Mouse (Mus musculus) limb, embryonic 12.5 days (tissue): ENCODE results near the gene Myod1. TPM values are rescaled to one million over a fixed set of nuclear protein-coding genes. Genes with fewer than 3 reads are reported as not detected.

Source experiments
- ATAC-seq: fragments of 200-750 bp; cut with Nextera tagmentation; 2 replicates; pipeline ENCODE4 v1.8.0; 2017; ENCODE audit warnings: low read depth, moderate TSS enrichment; ENCODE audit not compliant: insufficient number of reproducible peaks, insufficient read depth, low FRiP score, low TSS enrichment
- H3K27ac ChIP-seq: fragments of 300-500 bp; sonication (generic); 2 replicates; pipeline ENCODE4 v1.5.1; 2016; ENCODE audit warnings: mild to moderate bottlenecking, moderate library complexity
- H3K27me3 ChIP-seq: fragments of 300-500 bp; sonication (generic); 2 replicates; pipeline ENCODE4 v1.6.1; 2016; ENCODE audit warnings: mild to moderate bottlenecking, moderate library complexity
- H3K36me3 ChIP-seq: fragments of 300-500 bp; sonication (generic); 2 replicates; pipeline ENCODE4 v1.6.1; 2016; ENCODE audit warnings: mild to moderate bottlenecking, moderate library complexity
- H3K4me1 ChIP-seq: fragments of 300-500 bp; sonication (generic); replicated peaks from 2 replicates; pipeline ENCODE4 v1.6.1; 2016
- H3K4me2 ChIP-seq: fragments of 300-500 bp; sonication (generic); 2 replicates; pipeline ENCODE4 v1.6.1; 2016; ENCODE audit warnings: mild to moderate bottlenecking, moderate library complexity
- H3K4me3 ChIP-seq: fragments of 300-500 bp; sonication (generic); replicated peaks from 2 replicates; pipeline ENCODE4 v1.5.1; 2016; ENCODE audit warnings: mild to moderate bottlenecking
- H3K9ac ChIP-seq: fragments of 300-500 bp; sonication (generic); replicated peaks from 2 replicates; pipeline ENCODE4 v1.6.1; 2016; ENCODE audit warnings: mild to moderate bottlenecking, moderate library complexity
- H3K9me3 ChIP-seq: fragments of 300-500 bp; sonication (generic); 2 replicates; pipeline ENCODE4 v1.6.1; 2016; ENCODE audit warnings: mild to moderate bottlenecking, moderate library complexity
- WGBS: fragments of 180-500 bp; shearing (Covaris S2); methylation state at CpG from one replicate; pipeline ENCODE4 v1.1.7; 2016; 5-methylcytosine and 5-hydroxymethylcytosine counted together
- polyA plus RNA-seq: library from polyadenylated mRNA; unstranded; fragments of >200 nt; fragmentation: Nextera tagmentation; extraction: Ambion mirVana; gene quantifications from 2 replicates; pipeline ENCODE4 v1.2.1, GENCODE M21; 2016

The Myod1 gene
- polyA plus RNA-seq, 1 experiment from 2014 or later: 52.3 TPM

DNA sequence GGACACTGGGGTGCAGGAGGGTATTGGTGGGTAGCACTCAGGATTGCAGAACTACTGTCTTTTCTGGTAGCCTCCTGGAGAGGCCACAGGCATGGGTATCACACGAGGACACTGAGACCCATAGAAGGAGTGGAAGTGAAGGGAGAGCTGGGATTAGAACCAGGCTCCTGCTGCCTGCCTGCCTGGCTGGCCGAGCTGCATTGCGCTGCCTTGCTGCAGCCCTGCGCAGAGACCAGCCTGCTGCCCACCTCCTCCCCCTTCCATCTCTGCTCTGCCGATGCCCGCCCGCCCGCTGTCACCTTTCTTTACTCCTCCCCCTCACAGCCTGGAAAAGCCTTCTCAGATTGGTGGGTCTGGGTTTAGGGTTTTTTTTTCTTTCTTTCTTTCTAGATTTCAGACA lies 24.1 kb downstream of the Myod1 start:
- no peak for ATAC-seq
- peaks cover 77% of the 10 kb centered on the region for H3K27me3 ChIP-seq
- H3K4me1 ChIP-seq: peaks cover 16% of the 10 kb centered on the region
- WGBS: 43% methylated on average over 8 of the region's 8 CpGs
- no peaks in the 10 kb centered on the region for H3K9me3 ChIP-seq
- H3K4me2 ChIP-seq: no peak overlapping the region
- no peak overlapping the region for H3K9ac ChIP-seq
- no peak overlapping the region for H3K4me3 ChIP-seq
- no peak overlapping the region for H3K27ac ChIP-seq
- H3K36me3 ChIP-seq: no peaks in the 10 kb centered on the region

DNA sequence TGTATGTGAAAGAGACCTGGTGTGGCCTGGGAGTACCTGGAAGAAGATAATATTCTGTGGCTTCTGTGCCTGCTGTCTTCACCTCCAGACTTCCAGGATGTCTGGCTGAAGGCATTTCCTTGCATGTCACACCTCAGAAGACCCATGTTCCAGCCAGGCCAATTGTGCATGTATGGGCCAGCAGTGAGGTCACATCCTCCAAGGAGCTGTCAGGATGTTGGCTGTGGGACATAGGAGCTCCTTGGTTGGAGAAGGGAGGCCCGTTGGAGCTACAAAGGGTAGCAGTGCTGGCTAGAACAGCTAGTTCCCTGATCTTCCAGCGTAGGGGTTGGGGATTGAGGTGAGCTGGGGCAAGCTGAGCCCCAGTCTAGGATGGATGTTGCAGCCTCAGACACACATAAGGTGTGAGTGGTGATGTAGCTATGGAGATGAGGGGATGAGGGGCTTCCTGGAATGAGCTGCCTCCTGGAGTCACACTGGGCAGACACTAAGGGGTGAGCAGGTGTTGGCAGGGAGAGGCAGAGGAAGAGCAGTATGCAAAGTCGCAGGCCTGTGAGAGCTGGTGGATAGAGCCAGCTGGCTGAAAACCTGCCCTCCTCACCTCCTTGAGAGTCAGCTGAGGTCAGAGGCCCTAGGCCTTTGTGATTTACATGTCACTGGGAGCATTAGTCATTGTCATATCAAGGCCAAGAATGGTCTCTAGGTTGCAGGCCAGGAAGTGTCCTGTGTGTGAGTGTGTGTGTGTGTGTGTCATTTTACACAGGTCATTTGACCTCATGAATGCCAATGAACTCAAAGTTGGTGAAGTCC lies 25.3 kb downstream of the Myod1 start:
- Histone ChIP-seq H3K9ac (no peak overlapping the region), H3K27ac (no peak overlapping the region), H3K4me3 (no peak overlapping the region), H3K4me1 (peaks cover 9% of the 10 kb centered on the region), H3K27me3 (peaks cover 73% of the 10 kb centered on the region), H3K36me3 (no peaks in the 10 kb centered on the region), H3K9me3 (no peaks in the 10 kb centered on the region), H3K4me2 (no peak overlapping the region)
- 64% methylated on average over 3 of the region's 3 CpGs for WGBS
- no peak for ATAC-seq

DNA sequence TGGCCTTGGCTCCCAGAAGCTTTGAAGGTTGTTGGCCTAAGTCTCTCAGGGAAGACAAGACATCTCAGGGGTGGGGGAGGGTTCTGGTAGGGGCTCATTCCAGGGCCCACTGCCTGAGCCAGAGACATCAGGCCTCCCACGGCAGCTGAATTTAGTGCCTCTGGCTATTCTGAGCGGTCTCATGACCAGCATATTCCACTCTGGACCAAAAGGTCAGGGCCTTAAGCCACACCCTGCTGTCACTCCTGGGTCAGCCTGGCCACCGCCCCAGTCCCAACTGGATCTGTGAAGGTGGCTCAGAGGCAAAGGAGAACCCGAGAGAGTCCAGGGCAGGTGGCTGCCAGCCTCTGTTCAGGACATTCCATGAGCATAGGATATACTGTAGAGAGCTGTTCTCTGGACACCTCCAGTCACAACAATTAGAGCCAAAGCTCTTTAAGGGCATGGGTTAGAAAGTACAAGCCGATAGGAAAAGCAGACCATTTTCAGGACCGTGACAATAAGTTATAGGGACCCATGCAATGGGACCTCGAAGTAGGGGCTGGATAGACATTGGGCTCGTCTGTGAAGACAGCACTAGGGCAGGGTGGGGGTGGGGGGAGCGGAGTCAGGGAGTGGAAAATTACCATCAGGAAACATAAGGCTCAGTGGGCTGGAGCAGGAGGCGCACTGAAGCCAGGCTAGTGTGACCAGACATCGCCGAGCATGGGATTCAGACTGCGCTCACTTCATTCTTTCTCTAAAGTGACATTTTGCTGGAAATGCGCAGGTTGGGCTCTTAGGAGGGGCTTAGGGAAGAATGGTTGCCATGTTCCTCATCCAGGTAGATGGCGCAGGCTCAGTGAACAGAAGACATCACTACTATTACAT lies 27.6 kb downstream of the Myod1 start:
- no peak for ATAC-seq

DNA sequence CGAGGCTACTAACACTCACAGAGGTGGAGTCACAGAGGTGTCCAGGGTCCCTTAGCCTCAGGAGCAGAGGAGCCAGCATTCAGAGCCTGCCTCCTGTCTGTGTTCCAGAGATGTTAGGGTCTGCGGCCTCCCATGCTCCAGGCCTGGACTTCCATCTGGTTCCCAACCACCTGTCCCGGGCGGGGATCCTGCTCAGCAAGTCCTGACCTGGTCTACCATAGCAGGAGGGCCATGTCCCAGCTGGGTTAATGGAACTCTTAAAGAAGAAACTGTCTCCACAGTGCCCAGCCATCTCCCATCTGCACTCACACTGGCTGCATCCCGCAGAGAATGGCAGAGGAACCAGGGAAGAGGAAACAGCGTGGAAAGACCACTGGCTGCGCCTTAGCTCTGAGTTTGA lies 28.5 kb downstream of the Myod1 start:
- Histone ChIP-seq H3K9me3 (no peaks in the 10 kb centered on the region), H3K4me3 (no peak overlapping the region), H3K4me2 (no peak overlapping the region), H3K9ac (no peak overlapping the region), H3K27me3 (peaks cover 57% of the 10 kb centered on the region), H3K4me1 (no peaks in the 10 kb centered on the region), H3K36me3 (no peaks in the 10 kb centered on the region), H3K27ac (no peak overlapping the region)
- WGBS: 77% methylated on average over 7 of the region's 7 CpGs
- ATAC-seq: no peak

More for the DNA sequence above, 27.6 kb downstream of the Myod1 start:
- Histone ChIP-seq H3K4me1 (no peaks in the 10 kb centered on the region), H3K27me3 (peaks cover 59% of the 10 kb centered on the region), H3K9me3 (no peaks in the 10 kb centered on the region), H3K27ac (no peak overlapping the region), H3K4me3 (no peak overlapping the region), H3K36me3 (no peaks in the 10 kb centered on the region), H3K9ac (no peak overlapping the region), H3K4me2 (no peak overlapping the region)
- WGBS: 82% methylated on average over 15 of the region's 15 CpGs

DNA sequence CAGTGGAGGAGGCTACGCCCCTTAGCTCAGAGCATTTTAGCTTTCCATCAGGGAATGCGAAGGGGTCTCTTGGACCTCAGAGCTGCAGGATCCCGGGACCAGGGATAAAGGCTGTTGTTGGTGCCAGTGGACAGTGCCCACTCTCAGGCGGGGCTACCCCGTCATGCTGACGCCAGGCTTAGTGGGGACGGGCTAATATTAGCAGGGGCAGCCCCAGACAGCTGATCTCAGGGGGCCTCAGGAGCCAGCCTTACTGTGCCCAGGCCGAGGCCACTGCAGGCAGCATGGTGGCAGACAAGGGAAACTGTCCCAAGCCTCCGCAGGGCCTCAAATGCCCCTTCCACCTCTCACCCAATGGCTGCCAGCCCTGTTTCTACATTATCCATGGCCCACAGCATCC lies 32.3 kb downstream of the Myod1 start:
- peaks cover 27% of the 10 kb centered on the region for H3K27me3 ChIP-seq
- H3K4me2 ChIP-seq: no peak overlapping the region
- H3K4me3 ChIP-seq: no peak overlapping the region
- no peak overlapping the region for H3K27ac ChIP-seq
- H3K9ac ChIP-seq: no peak overlapping the region
- 81% methylated on average over 9 of the region's 9 CpGs for WGBS
- H3K4me1 ChIP-seq: 0 out of 2 replicates have a peak, but pooled peaks cover 4% of the 10 kb centered on the region
- ATAC-seq: no peak
- H3K36me3 ChIP-seq: no peaks in the 10 kb centered on the region
- no peaks in the 10 kb centered on the region for H3K9me3 ChIP-seq

DNA sequence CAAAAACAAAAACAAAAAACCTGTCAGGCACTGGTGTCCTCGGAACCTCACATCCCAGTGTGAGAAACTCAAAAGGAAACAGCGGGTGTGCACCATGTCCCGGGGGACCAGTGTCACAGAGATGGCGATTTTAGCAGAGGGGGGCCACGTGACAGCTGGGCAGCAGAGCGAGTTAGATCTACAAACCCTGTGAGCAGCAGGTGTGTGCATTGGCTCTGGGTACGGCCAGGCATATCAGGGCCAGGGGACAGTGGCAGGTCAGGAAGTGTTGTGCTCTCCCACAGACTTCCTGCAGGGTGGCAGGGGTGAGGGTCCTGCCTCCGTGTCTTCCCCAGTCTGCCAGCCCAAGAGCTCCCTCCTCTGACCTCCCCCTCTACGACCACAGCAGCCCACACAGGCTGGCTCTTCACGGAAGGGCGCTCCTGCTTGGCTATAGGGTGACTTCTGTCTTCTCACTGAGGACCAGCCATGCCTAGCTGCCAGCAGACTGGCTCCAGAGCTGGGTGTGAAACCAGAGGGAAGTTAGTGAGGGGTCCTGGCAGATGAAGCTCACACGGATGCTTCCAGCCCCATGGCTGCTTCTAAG lies 33.0 kb downstream of the Myod1 start:
- no peak overlapping the region for H3K4me2 ChIP-seq
- no peak for ATAC-seq
- H3K27ac ChIP-seq: no peak overlapping the region
- no peak overlapping the region for H3K9ac ChIP-seq
- peaks cover 24% of the 10 kb centered on the region; the same call in 1 of the 2 replicates for H3K27me3 ChIP-seq
- H3K4me3 ChIP-seq: no peak overlapping the region
- 42% methylated on average over 12 of the region's 12 CpGs for WGBS
- H3K9me3 ChIP-seq: no peaks in the 10 kb centered on the region
- H3K36me3 ChIP-seq: no peaks in the 10 kb centered on the region
- H3K4me1 ChIP-seq: 0 out of 2 replicates have a peak, but pooled peaks cover 4% of the 10 kb centered on the region

DNA sequence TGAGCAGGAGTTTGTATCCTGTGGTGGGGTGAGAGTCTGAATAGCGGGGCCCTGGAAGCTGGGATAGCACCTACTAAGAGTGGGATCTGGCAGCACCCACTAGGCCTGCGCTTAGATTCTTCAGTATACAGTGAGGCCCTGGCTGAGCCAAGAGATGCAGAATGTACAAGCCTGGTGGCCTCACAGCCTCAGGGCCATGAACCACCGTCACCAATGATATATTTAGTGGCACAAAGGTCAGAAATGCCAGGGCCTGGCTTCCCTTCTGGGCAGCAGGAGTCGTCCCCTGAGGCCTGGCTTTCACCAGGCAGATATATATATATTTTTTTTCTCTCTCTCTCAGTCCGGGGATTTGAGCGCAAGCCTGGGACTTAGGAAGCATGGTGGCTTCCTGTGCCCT lies 34.5 kb downstream of the Myod1 start:
- Histone ChIP-seq H3K27ac (no peak overlapping the region), H3K4me3 (no peak overlapping the region), H3K4me2 (no peak overlapping the region), H3K36me3 (no peaks in the 10 kb centered on the region), H3K4me1 (0 out of 2 replicates have a peak, but pooled peaks cover 4% of the 10 kb centered on the region), H3K9me3 (no peaks in the 10 kb centered on the region), H3K27me3 (peaks cover 26% of the 10 kb centered on the region; the same call in 1 of the 2 replicates), H3K9ac (no peak overlapping the region)
- no peak for ATAC-seq
- 75% methylated on average over 6 of the region's 6 CpGs for WGBS

DNA sequence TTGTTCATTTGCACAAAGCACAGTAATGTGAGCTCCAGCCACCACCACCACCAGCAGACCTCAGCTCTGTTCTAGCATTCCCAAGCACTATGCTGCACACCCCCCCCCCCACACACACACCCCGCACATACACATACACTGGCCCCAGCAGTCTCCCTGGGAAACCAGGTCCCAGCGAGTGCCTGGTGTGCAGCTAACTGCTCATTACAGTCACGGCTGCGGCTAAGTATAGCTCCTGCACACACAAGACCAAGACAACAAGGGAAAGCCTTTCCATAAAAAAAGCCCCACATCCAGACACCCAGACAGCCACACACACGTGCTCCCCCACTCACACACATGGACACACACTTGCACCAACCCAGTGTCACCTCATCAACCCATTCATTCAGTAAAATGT lies 36.5 kb downstream of the Myod1 start:
- Histone ChIP-seq H3K4me1 (0 out of 2 replicates have a peak, but pooled peaks cover 4% of the 10 kb centered on the region), H3K36me3 (no peaks in the 10 kb centered on the region), H3K4me3 (no peak overlapping the region), H3K27me3 (peaks cover 11% of the 10 kb centered on the region; the same call in 1 of the 2 replicates), H3K27ac (no peak overlapping the region; the same call in 1 of the 2 replicates), H3K4me2 (no peak overlapping the region), H3K9ac (no peak overlapping the region), H3K9me3 (no peaks in the 10 kb centered on the region)
- 66% methylated on average over 5 of the region's 5 CpGs for whole genome bisulfite sequencing
- ATAC-seq: no peak

DNA sequence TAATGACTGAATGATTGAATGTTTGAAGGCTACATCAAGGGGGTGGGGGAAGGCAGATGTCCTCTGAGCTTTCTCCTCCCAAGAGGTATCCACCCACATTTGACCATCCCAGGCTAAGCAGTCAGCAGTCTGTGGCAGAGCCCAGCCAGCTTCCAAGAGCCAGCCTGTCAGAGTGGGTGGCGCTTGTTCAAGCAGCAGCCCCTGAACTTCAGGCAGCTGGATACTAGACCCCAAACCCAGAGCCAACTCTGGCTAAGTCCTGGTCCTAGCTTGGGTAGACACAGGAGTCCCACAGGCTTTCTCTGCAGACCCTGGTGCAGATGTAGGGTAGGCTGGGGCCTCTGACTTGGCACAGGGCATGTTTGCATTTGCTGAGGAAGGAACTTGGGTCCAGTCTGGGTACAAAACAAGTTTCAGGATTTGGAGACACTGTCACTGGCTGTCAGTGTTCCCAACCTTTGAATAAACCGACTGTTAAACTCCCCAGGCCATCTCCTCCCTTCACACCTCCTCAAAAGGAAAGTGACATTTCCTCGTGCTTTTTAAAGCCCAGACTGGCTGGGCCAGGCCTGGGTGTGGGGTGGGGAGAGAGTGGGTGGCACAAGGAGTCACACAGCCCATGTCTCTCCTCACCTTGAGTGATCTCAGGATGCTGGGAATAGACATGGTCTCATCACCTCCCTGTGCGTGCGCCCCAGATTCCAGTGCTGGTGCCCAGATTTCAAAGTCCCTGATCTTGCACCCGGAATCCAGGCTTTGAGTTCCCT lies 37.9 kb downstream of the Myod1 start:
- no peaks in the 10 kb centered on the region for H3K9me3 ChIP-seq
- 56% methylated on average over 6 of the region's 6 CpGs for WGBS
- ATAC-seq: no peak

DNA sequence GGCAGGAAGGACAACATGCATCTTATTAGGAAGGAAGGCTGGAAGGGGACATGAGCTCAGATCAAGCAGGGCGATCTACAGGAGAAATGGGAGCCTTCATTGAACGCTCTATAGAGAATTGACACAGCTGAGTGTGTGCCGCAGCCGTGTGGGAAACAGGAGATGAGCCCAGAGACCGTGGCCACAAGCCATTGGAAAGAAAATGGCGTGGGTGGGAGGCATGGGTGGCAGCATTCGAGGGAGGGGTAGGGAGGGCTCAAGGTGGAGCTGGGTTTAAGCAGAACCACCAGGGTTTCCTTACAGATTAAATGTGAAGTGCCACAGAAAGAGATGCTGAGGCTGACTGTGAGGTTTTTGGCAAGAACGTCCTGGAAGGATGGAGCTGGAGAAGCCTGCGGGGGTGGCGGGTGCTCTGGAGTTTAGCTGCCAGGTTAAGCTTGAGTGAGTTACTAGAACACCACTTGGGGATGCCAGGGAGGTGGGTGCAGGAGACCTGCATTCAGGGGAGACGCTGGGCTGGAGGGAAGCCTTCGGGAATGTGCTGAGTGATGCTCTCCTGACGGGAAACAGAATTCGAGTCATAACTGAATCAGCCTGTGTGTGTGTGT lies 39.6 kb downstream of the Myod1 start:
- 0 out of 2 replicates have a peak, but pooled peaks cover 4% of the 10 kb centered on the region for H3K27me3 ChIP-seq
- H3K4me3 ChIP-seq: no peak overlapping the region
- 73% methylated on average over 14 of the region's 14 CpGs for WGBS

More for the DNA sequence above, 37.9 kb downstream of the Myod1 start:
- H3K27me3 ChIP-seq: peaks cover 7% of the 10 kb centered on the region; the same call in 1 of the 2 replicates
- H3K27ac ChIP-seq: no peak overlapping the region
- 0 out of 2 replicates have a peak, but pooled peaks cover 4% of the 10 kb centered on the region for H3K4me1 ChIP-seq
- H3K9ac ChIP-seq: no peak overlapping the region
- no peak overlapping the region for H3K4me3 ChIP-seq
- H3K4me2 ChIP-seq: no peak overlapping the region
- H3K36me3 ChIP-seq: no peaks in the 10 kb centered on the region

More for the DNA sequence above, 39.6 kb downstream of the Myod1 start:
- H3K9ac ChIP-seq: no peak overlapping the region
- H3K27ac ChIP-seq: no peak overlapping the region
- H3K9me3 ChIP-seq: no peaks in the 10 kb centered on the region
- H3K4me2 ChIP-seq: no peak overlapping the region
- H3K4me1 ChIP-seq: 0 out of 2 replicates have a peak, but pooled peaks cover 4% of the 10 kb centered on the region
- no peak for ATAC-seq
- no peaks in the 10 kb centered on the region for H3K36me3 ChIP-seq
